Mouse (Mus musculus) testis, adult 2 months (tissue): ENCODE measurements around the gene P2rx2. TPM values are rescaled to one million over a fixed set of nuclear protein-coding genes. Genes with fewer than 3 reads are reported as not detected.

ENCODE experiments used
- H3K27ac ChIP-seq: fragments of 200-500 bp; 2 replicates; pipeline ENCODE4 v1.5.1; 2012; ENCODE audit warnings: low read depth, low read length; ENCODE audit not compliant: control insufficient read depth, insufficient read depth
- H3K27me3 ChIP-seq: fragments of 200-500 bp; 2 replicates; pipeline ENCODE4 v1.6.1; 2012; ENCODE audit warnings: mild to moderate bottlenecking, low read length, moderate library complexity; ENCODE audit not compliant: control insufficient read depth, insufficient read depth
- H3K36me3 ChIP-seq: fragments of 200-500 bp; 2 replicates; pipeline ENCODE4 v1.6.1; 2012; ENCODE audit warnings: mild to moderate bottlenecking, low read length; ENCODE audit not compliant: control insufficient read depth, insufficient read depth
- H3K4me1 ChIP-seq: fragments of 200-500 bp; 2 replicates; pipeline ENCODE4 v1.6.1; 2012; ENCODE audit warnings: low read length; ENCODE audit not compliant: control insufficient read depth, insufficient read depth
- H3K4me3 ChIP-seq: fragments of 200-500 bp; 2 replicates; pipeline ENCODE4 v1.5.1; 2012; ENCODE audit warnings: low read depth, mild to moderate bottlenecking, low read length, moderate library complexity, mixed read lengths; ENCODE audit not compliant: control insufficient read depth
- CTCF ChIP-seq: fragments of 200-500 bp; IDR thresholded peaks from 2 replicates; pipeline ENCODE4 v1.5.1; 2012; ENCODE audit warnings: low read depth, mild to moderate bottlenecking, inconsistent platforms, low read length, moderate library complexity; ENCODE audit not compliant: control insufficient read depth, insufficient read depth, insufficient replicate concordance
- POLR2A ChIP-seq: fragments of 200-500 bp; IDR thresholded peaks from 2 replicates; pipeline ENCODE4 v1.6.1; 2012; ENCODE audit warnings: low read depth, mild to moderate bottlenecking, inconsistent platforms, low read length, moderate library complexity; ENCODE audit not compliant: control insufficient read depth
- polyA plus RNA-seq: library from polyadenylated mRNA; depleted of rRNA; stranded (reverse); fragments of >200 nt; gene quantifications from 2 replicates; pipeline ENCODE4 v1.2.3, GENCODE M21; 2012; rRNA removed

The P2rx2 gene
- polyA plus RNA-seq, 1 experiment: 93.7 TPM

GRCm38 (mm10) chr5:110313127-110313526 lies 29.9 kb downstream of the P2rx2 start:
- Histone ChIP-seq H3K4me1 (no peaks in the 10 kb centered on the region), H3K36me3 (peaks cover 9% of the 10 kb centered on the region), H3K27ac (no peak overlapping the region), H3K27me3 (no peaks in the 10 kb centered on the region), H3K4me3 (no peak overlapping the region)
- TF ChIP-seq CTCF (no peak), POLR2A (no peak)

- TF ChIP-seq POLR2A (no peak), CTCF (no peak)
- H3K27me3 ChIP-seq: no peaks in the 10 kb centered on the region
- no peak overlapping the region for H3K27ac ChIP-seq
- H3K4me1 ChIP-seq: no peaks in the 10 kb centered on the region
- H3K36me3 ChIP-seq: peaks cover 10% of the 10 kb centered on the region
- H3K4me3 ChIP-seq: no peak overlapping the region
Observed at GRCm38 (mm10) chr5:110308861-110309260, 34.2 kb downstream of the P2rx2 start.

- Histone ChIP-seq H3K4me1 (no peaks in the 10 kb centered on the region), H3K36me3 (peaks cover 8% of the 10 kb centered on the region), H3K4me3 (no peak overlapping the region), H3K27ac (no peak overlapping the region), H3K27me3 (no peaks in the 10 kb centered on the region)
- TF ChIP-seq POLR2A (no peak), CTCF (no peak)
Observed at GRCm38 (mm10) chr5:110300591-110300990, 42.4 kb downstream of the P2rx2 start.

- H3K27ac ChIP-seq: no peak overlapping the region
- H3K27me3 ChIP-seq: no peaks in the 10 kb centered on the region
- no peaks in the 10 kb centered on the region for H3K4me1 ChIP-seq
- H3K4me3 ChIP-seq: no peak overlapping the region
- peaks cover 4% of the 10 kb centered on the region for H3K36me3 ChIP-seq
- TF ChIP-seq CTCF (no peak), POLR2A (no peak)
Observed at GRCm38 (mm10) chr5:110296637-110297036, 46.4 kb downstream of the P2rx2 start.

- H3K4me3 ChIP-seq: no peak overlapping the region
- no peaks in the 10 kb centered on the region for H3K27me3 ChIP-seq
- no peaks in the 10 kb centered on the region; the same call in 1 of the 2 replicates for H3K36me3 ChIP-seq
- no peak overlapping the region for H3K27ac ChIP-seq
- no peak for TF ChIP-seq POLR2A
- no peaks in the 10 kb centered on the region for H3K4me1 ChIP-seq
Observed at GRCm38 (mm10) chr5:110291649-110292048, 51.4 kb downstream of the P2rx2 start.

Other genes starting within 250 kb of the P2rx2 start
- gene Gm35315, start 248.8 kb downstream of the P2rx2 start, polyA plus RNA-seq: 0.08 and 0.17 TPM in 2 replicates
- gene Plcxd1, start 243.2 kb downstream of the P2rx2 start, polyA plus RNA-seq: 1.1 and 1.2 TPM in 2 replicates
- 13.9 and 17.4 TPM in 2 replicates for gene Gtpbp6, start 235.0 kb downstream of the P2rx2 start, polyA plus RNA-seq
- gene Zfp605, start 233.1 kb downstream of the P2rx2 start, polyA plus RNA-seq: 0.16 and 0.25 TPM in 2 replicates
- 78.5 and 79.3 TPM in 2 replicates for gene Chfr, start 207.4 kb downstream of the P2rx2 start, polyA plus RNA-seq
- gene Golga3, start 166.5 kb downstream of the P2rx2 start, polyA plus RNA-seq: 37.4 and 40.8 TPM in 2 replicates
- gene Ankle2, start 112.2 kb downstream of the P2rx2 start, polyA plus RNA-seq: 10.1 and 10.6 TPM in 2 replicates
- 16.0 and 17.4 TPM in 2 replicates for gene Pgam5, start 73.3 kb downstream of the P2rx2 start, polyA plus RNA-seq
- gene Pxmp2, start 57.0 kb downstream of the P2rx2 start, polyA plus RNA-seq: 6.4 and 7.6 TPM in 2 replicates
- gene Pole, start 56.9 kb downstream of the P2rx2 start, polyA plus RNA-seq: 36.1 and 37.2 TPM in 2 replicates
- 0.93 and 1.8 TPM in 2 replicates for gene Lrcol1, start 1.5 kb upstream of the P2rx2 start, polyA plus RNA-seq
- gene Fbrsl1, start 105.3 kb upstream of the P2rx2 start, polyA plus RNA-seq: 30.6 and 31.2 TPM in 2 replicates
- 0.60 and 0.69 TPM in 2 replicates for gene Galnt9, start 201.1 kb upstream of the P2rx2 start, polyA plus RNA-seq